Mouse (Mus musculus): ENCODE results near the gene Gm8237. TPM values are rescaled to one million over a fixed set of nuclear protein-coding genes. Genes with fewer than 3 reads are reported as not detected.
"Not testable (repeated sequence)": the region's sequence is repeated elsewhere in the genome, so short reads cannot be mapped to it uniquely, and the experiment has no call there.

Gm8237 gene
- not detected in 2 replicates for polyA plus RNA-seq (2012; rRNA removed)

DNA sequence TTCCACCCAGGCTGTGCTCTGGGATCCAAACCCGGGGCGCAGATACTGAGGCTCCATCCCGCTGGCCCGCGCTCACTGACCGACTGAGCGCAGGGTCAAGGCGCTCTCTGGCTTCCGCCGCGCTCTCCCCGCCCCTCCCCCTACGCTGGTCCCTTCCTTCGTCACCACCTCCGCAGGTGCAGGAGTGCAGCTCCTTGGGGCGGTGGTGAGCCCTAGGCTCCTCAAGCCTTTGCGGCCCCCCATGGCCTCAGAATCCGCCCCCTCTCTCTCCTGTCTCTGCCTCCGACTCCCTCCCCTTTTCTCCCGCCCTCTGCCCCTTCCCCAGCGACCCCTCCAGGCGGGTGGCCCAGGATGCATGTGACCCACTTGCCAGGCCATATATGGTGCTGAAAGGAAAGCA is at the start of gene Gm8237:
Gm8237 (minus strand) TSS at position 142 of the 400 bp plus-strand sequence.
- H3K4me3 ChIP-seq (replicated peaks; ENCODE audit: extremely low read depth, low read depth, low read length): peak within 1 kb of the TSS; percentile 19
- DNase-seq; H3K4me1 ChIP-seq (ENCODE audit: control insufficient read depth, insufficient read depth, low read length): not testable (repeated sequence)
- 10% methylated on average over 10 of the region's 22 CpGs for WGBS

DNA sequence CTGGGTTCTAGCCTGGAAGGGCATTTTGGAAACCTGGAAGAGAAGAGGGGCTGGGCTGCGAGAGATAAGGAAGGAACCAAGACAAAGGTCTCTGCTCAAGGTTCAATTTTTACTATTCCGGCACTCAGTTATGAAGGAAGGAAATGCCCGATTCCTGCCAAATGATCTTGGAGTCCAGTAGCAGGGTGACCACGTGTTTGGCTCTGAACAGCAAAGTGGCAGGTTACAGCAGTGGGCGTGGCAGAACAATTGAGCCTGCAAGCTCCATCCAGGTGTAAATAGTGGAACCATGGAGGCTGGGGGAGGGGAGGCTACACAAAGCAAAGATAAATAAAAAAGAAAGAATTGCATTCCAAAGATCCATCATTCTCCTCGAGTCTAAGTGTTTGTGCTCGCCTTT is 43.1 kb upstream of the Gm8237 start:
- H3K4me3 ChIP-seq (replicated peaks; ENCODE audit: extremely low read depth, low read depth, low read length); H3K4me1 ChIP-seq (ENCODE audit: control insufficient read depth, insufficient read depth, low read length); DNase-seq: not testable (repeated sequence)
- WGBS: 52% methylated on average over 7 of the region's 7 CpGs

DNA sequence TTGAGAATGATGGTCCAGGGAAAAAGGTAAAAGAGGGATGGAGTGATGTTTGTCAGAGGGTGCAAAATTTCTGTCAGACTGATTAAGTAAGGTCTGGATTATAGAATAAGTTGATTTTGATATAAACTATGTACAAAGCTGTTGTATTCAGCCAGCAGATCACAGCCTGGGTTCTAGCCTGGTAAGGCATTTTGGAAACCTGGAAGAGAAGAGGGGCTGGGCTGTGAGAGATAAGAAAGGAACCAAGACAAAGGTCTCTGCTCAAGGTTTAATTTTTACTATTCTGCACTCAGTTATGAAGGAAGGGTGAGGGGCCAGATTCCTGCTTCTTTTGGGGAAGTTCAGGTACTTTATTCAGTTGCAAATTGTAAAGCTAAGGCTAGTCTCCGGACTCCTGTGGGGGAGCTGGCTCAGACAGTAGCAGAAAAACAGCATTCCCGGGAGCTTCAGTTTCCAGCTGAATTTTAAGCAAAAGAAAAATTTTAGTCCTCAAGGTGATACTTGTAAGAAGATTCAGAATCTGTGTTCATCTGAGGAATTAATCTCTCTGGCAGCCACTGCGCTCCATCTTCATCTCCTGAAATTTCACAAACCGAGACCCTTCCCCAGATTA is 38.3 kb upstream of the Gm8237 start:
- not testable (repeated sequence) for H3K4me3 ChIP-seq (replicated peaks; ENCODE audit: extremely low read depth, low read depth, low read length); DNase-seq; H3K4me1 ChIP-seq (ENCODE audit: control insufficient read depth, insufficient read depth, low read length)
- 83% methylated on average over 4 of the region's 4 CpGs for WGBS

DNA sequence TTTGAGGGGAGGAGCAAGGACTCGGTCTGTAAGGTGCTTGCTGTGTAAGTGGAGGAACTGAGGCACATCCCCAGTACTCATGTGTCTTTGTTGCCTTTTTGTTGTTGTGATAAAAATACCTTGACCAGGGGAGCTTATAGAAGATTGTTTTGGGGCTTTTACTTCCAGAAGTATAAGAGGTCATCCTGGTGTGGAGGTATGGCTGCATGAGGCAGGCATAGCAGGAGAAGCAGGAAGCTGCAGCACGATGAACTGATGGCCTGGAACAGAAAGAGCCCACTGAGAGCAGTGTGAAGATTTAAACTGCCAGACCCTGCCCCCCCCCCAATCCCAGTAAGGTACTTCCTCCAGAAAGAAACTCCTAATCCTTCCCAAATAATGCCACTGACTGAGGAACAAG is 33.5 kb upstream of the Gm8237 start:
- DNase-seq; H3K4me3 ChIP-seq (replicated peaks; ENCODE audit: extremely low read depth, low read depth, low read length); H3K4me1 ChIP-seq (ENCODE audit: control insufficient read depth, insufficient read depth, low read length): not testable (repeated sequence)
- 79% methylated on average over 2 of the region's 2 CpGs for WGBS

DNA sequence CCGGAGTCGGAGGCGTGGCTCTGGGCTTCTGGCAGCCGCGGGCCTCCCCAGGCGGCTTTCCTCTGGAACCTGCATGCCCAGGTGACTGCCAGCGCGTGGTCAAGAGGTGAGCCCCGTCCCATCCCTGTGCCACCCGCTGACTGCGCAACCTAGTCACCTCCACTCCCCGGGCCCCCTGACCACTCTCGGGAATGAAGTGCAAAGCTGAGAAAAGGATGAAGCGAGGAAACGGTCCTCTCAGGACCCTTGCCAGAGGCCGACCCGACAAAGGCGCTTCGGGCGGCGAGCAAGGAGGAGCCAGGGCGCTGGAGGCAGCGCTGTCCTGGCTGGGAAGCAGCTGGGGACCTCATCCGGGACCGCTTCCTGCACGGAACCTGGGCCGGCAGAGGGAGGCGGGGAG is 391 bp downstream of the Gm8237 start:
- not testable (repeated sequence) for H3K4me3 ChIP-seq (replicated peaks; ENCODE audit: extremely low read depth, low read depth, low read length); DNase-seq; H3K4me1 ChIP-seq (ENCODE audit: control insufficient read depth, insufficient read depth, low read length)
- under 1% methylated on average over 27 of the region's 28 CpGs for WGBS

DNA sequence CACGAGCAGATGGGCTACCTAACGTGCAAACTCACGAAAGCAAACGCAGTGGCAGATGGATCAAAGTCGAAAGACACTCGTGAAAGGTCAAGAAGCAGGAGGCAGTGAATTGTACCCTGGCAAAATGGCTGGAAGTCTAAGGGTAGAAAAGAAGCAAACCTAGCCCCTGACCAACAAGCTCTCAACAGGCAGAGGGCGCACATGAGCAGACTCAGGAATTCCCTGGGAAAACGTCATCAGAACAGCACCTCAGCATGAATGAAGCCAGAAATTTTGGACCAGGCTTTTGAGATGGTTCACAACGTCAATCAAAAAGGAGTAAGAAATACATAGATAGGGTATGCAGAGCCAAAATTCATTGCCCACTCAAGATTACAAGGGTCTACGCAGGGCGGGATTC is 1.0 kb downstream of the Gm8237 start:
- 8% methylated on average over 7 of the region's 11 CpGs for WGBS
- TF ChIP-seq CTCF (IDR thresholded peaks at IDR 0.05; ENCODE audit: insufficient read depth, low read length): peak; percentile 61
- DNase-seq: peak; percentile 9
- H3K4me3 ChIP-seq (replicated peaks; ENCODE audit: extremely low read depth, low read depth, low read length); H3K4me1 ChIP-seq (ENCODE audit: control insufficient read depth, insufficient read depth, low read length): not testable (repeated sequence)

DNA sequence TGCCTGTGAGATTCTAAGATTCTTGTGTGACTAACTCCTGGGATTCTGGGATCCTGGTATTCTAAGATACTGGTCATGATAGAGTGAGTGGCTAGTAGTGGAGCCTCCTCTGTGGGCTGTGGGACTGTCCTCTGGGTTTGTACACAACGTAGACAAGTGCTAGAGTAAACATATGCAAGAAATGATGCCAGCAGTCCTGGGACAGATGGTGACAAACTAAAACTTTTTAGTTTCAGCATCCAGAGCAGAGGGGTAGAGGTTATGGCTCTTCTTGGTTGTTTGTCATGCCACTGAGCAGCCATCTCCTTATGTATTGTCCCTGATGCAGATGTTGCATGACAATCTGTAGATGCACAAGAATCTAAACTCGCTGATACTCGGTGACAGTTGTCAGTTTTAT is 24.3 kb downstream of the Gm8237 start:
- 67% methylated on average over 3 of the region's 3 CpGs for WGBS
- not testable (repeated sequence) for DNase-seq; H3K4me3 ChIP-seq (replicated peaks; ENCODE audit: extremely low read depth, low read depth, low read length); H3K4me1 ChIP-seq (ENCODE audit: control insufficient read depth, insufficient read depth, low read length)

DNA sequence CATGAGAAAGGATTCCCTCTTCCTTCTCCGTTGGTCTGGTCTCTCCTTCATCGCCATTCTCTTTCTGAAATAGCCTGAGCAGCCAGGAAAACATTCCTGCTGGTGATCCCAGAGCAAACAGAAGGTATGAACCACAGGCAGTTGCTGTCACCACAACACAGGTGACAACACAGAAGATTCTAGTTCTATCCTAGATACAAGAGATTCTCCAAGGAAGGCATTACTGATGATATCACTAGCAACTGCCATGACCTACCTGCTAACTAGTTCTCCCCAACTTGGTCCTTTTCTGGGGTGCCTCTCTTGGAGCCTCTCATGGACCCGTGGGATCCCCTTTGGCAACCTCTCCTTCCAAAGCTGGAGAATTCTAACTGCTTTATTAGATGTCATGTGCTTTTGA is 50.0 kb downstream of the Gm8237 start, which contains the start of gene Gm3424:
Gm3424 (minus strand) TSS at position 101 of the 400 bp plus-strand sequence.
- DNase-seq; H3K4me3 ChIP-seq (replicated peaks; ENCODE audit: extremely low read depth, low read depth, low read length); H3K4me1 ChIP-seq (ENCODE audit: control insufficient read depth, insufficient read depth, low read length): not testable (repeated sequence)
- no CpG with 5 or more reads among the region's 3 CpGs for WGBS

DNA sequence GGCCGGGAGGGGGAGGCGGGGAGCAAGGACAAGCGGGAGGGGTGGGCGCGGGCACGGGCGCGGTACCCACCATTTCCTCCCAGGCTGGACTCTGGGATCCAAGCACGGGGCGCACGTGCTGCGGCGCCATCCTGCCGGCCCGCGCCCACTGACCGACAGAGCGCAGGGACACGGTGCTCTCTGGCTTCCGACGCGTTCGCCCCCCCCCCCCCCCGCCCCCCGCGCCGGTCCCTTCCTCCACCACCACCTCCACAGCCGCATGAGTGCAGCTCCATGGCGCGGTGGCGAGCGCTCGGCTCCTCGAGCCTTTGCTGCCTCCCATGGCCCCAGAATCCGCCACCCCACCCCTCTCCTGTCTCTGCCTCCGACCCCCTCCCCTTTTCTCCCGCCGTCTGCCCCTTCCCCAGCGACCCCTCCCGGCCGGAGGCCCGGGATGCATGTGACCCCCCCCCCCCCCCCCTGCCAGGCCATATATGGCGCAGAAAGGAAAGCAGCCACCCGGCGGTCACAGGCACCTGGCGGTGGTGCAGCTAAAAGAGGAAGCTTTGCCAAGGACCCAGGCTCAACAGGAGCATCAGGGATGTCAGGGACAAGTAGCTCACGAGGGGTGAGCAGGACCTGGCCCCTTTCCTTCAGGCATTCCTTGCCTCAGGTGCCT is 67.4 kb downstream of the Gm8237 start:
- H3K4me1 ChIP-seq (ENCODE audit: control insufficient read depth, insufficient read depth, low read length); H3K4me3 ChIP-seq (replicated peaks; ENCODE audit: extremely low read depth, low read depth, low read length); DNase-seq: not testable (repeated sequence)
- no CpG with 5 or more reads among the region's 47 CpGs for WGBS

Other genes starting within 250 kb of the Gm8237 start
- not detected in 2 replicates for gene Gm8265, start 247.4 kb downstream of the Gm8237 start, polyA plus RNA-seq (2012; rRNA removed)
- gene Gm9603, start 192.9 kb downstream of the Gm8237 start, polyA plus RNA-seq (2012; rRNA removed): not detected in 2 replicates
- 0.43 and 0.72 TPM in 2 replicates for gene Gm3373, start 138.8 kb downstream of the Gm8237 start, polyA plus RNA-seq (2012; rRNA removed)
- 0.20 and 0.26 TPM in 2 replicates for gene Gm3383, start 72.4 kb downstream of the Gm8237 start, polyA plus RNA-seq (2012; rRNA removed)
- gene Gm3424, start 50.1 kb downstream of the Gm8237 start, polyA plus RNA-seq (2012; rRNA removed): not detected in 2 replicates
- gene Gm3248, start 81.4 kb upstream of the Gm8237 start, polyA plus RNA-seq (2012; rRNA removed): 0.05 TPM in 1 of 2 replicates, not detected in the other
- not detected in 2 replicates for gene Gm3453, start 98.8 kb upstream of the Gm8237 start, polyA plus RNA-seq (2012; rRNA removed)
- not detected in 2 replicates for gene Gm6337, start 177.9 kb upstream of the Gm8237 start, polyA plus RNA-seq (2012; rRNA removed)
- 0.18 TPM in 1 of 2 replicates, not detected in the other for gene Gm8206, start 213.6 kb upstream of the Gm8237 start, polyA plus RNA-seq (2012; rRNA removed)
- 0.17 TPM in 1 of 2 replicates, not detected in the other for gene Gm3468, start 228.3 kb upstream of the Gm8237 start, polyA plus RNA-seq (2012; rRNA removed)
- gene Gm3476, start 245.4 kb upstream of the Gm8237 start, polyA plus RNA-seq (2012; rRNA removed): not detected in 2 replicates